Mouse (Mus musculus) hindbrain, embryonic 16.5 days (tissue): ENCODE measurements around the gene Nckap5l. TPM values are rescaled to one million over a fixed set of nuclear protein-coding genes. Genes with fewer than 3 reads are reported as not detected.

Experiments
- ATAC-seq: fragments of 200-750 bp; cut with Nextera tagmentation; 2 replicates; pipeline ENCODE4 v1.8.0; 2017; ENCODE audit warnings: moderate TSS enrichment, moderate library complexity
- H3K27ac ChIP-seq: fragments of 300-500 bp; sonication (generic); 2 replicates; pipeline ENCODE4 v1.5.1; 2014; ENCODE audit warnings: low read depth, mild to moderate bottlenecking, control low read depth, low read length, moderate library complexity
- H3K27me3 ChIP-seq: fragments of 300-500 bp; sonication (generic); replicated peaks from 2 replicates; pipeline ENCODE4 v1.6.1; 2014; ENCODE audit warnings: low read length; ENCODE audit not compliant: control insufficient read depth, insufficient read depth
- H3K36me3 ChIP-seq: fragments of 300-500 bp; sonication (generic); 2 replicates; pipeline ENCODE4 v1.6.1; 2014; ENCODE audit warnings: mild to moderate bottlenecking, low read length, moderate library complexity, mixed read lengths; ENCODE audit not compliant: control insufficient read depth, insufficient read depth
- H3K4me1 ChIP-seq: fragments of 300-500 bp; sonication (generic); 2 replicates; pipeline ENCODE4 v1.6.1; 2014; ENCODE audit warnings: low read depth, low read length; ENCODE audit not compliant: control insufficient read depth, insufficient read depth
- H3K4me2 ChIP-seq: fragments of 300-500 bp; sonication (generic); 2 replicates; pipeline ENCODE4 v1.6.1; 2014; ENCODE audit warnings: mild to moderate bottlenecking, low read length, control low read depth, moderate library complexity
- H3K4me3 ChIP-seq: fragments of 300-500 bp; sonication (generic); 2 replicates; pipeline ENCODE4 v1.5.1; 2014; ENCODE audit warnings: mild to moderate bottlenecking, low read length, control low read depth, moderate library complexity
- H3K9ac ChIP-seq: fragments of 300-500 bp; sonication (generic); 2 replicates; pipeline ENCODE4 v1.6.1; 2014; ENCODE audit warnings: low read depth, mild to moderate bottlenecking, control low read depth, low read length, moderate library complexity
- H3K9me3 ChIP-seq: fragments of 300-500 bp; sonication (generic); 2 replicates; pipeline ENCODE4 v1.6.1; 2014; ENCODE audit warnings: mild to moderate bottlenecking, low read length, moderate library complexity; ENCODE audit not compliant: control insufficient read depth
- WGBS: fragments of 180-500 bp; shearing (Covaris S2); extraction: QIAGEN DNeasy Blood & Tissue Kit; methylation state at CpG from one replicate; pipeline ENCODE4 v1.1.7; 2014; 5-methylcytosine and 5-hydroxymethylcytosine counted together
- polyA plus RNA-seq: library from polyadenylated mRNA; unstranded; fragments of >200 nt; fragmentation: Nextera tagmentation; extraction: Ambion mirVana; gene quantifications from 2 replicates; pipeline ENCODE4 v1.2.1, GENCODE M21; 2015

Nckap5l gene
- polyA plus RNA-seq, 1 experiment from 2014 or later, result 11.6 TPM

GRCm38 (mm10) chr15:99396875-99397274 is 60.7 kb downstream of the Nckap5l start:
- 73% methylated on average over 4 of the region's 4 CpGs for WGBS
- ATAC-seq, result no peak
- Histone ChIP-seq H3K9me3 (no peaks in the 10 kb centered on the region), H3K9ac (no peak overlapping the region), H3K36me3 (no peaks in the 10 kb centered on the region), H3K4me2 (no peak overlapping the region), H3K4me3 (no peak overlapping the region), H3K27ac (no peak overlapping the region), H3K27me3 (no peaks in the 10 kb centered on the region), H3K4me1 (peaks cover 33% of the 10 kb centered on the region)

- Histone ChIP-seq H3K9ac (no peak overlapping the region), H3K36me3 (no peaks in the 10 kb centered on the region), H3K4me1 (peaks cover 33% of the 10 kb centered on the region), H3K27ac (no peak overlapping the region), H3K9me3 (no peaks in the 10 kb centered on the region), H3K4me3 (no peak overlapping the region), H3K27me3 (no peaks in the 10 kb centered on the region), H3K4me2 (no peak overlapping the region)
- ATAC-seq, result no peak
- WGBS, result 77% methylated on average over 1 of the region's 1 CpGs
Measured at GRCm38 (mm10) chr15:99396462-99396861, 61.1 kb downstream of the Nckap5l start.

- peak overlapping the region; percentile 79 for H3K9ac ChIP-seq
- H3K36me3 ChIP-seq, result no peaks in the 10 kb centered on the region
- peak overlapping the region; percentile 87 for H3K4me3 ChIP-seq
- WGBS, result 11% methylated on average over 24 of the region's 24 CpGs
- no peaks in the 10 kb centered on the region for H3K27me3 ChIP-seq
- peak overlapping the region; percentile 93 for H3K27ac ChIP-seq
- no peaks in the 10 kb centered on the region for H3K9me3 ChIP-seq
- H3K4me2 ChIP-seq, result peak overlapping the region; percentile 92
- peaks cover 33% of the 10 kb centered on the region for H3K4me1 ChIP-seq
- peak; percentile 29 for ATAC-seq
Measured at GRCm38 (mm10) chr15:99393386-99394252, 63.9 kb downstream of the Nckap5l start.

GRCm38 (mm10) chr15:99392486-99393385 is 64.8 kb downstream of the Nckap5l start, which contains the start of gene Tmbim6:
Gene Tmbim6 (plus strand): TSS chr15:99392882.
- no peaks in the 10 kb centered on the region for H3K9me3 ChIP-seq
- peak within 1 kb of the TSS; percentile 87 for H3K4me3 ChIP-seq
- peak within 1 kb of the TSS; percentile 92 for H3K4me2 ChIP-seq
- WGBS, result under 1% methylated on average over 49 of the region's 51 CpGs
- peak; percentile 100 for ATAC-seq
- H3K9ac ChIP-seq, result peak within 1 kb of the TSS; percentile 79
- H3K36me3 ChIP-seq, result no peaks in the 10 kb centered on the region
- H3K4me1 ChIP-seq, result peaks cover 33% of the 10 kb centered on the region
- H3K27me3 ChIP-seq, result no peaks in the 10 kb centered on the region
- H3K27ac ChIP-seq, result peak within 1 kb of the TSS; percentile 93

- Histone ChIP-seq H3K9me3 (no peaks in the 10 kb centered on the region), H3K36me3 (no peaks in the 10 kb centered on the region), H3K4me1 (peaks cover 33% of the 10 kb centered on the region), H3K27ac (peak overlapping the region; percentile 70), H3K4me2 (peak overlapping the region; percentile 61), H3K4me3 (peak overlapping the region; percentile 87), H3K9ac (peak overlapping the region; percentile 61), H3K27me3 (no peaks in the 10 kb centered on the region)
- WGBS, result 86% methylated on average over 6 of the region's 6 CpGs
- ATAC-seq, result no peak
Measured at GRCm38 (mm10) chr15:99391975-99392374, 65.6 kb downstream of the Nckap5l start.

GRCm38 (mm10) chr15:99390472-99391401 is 66.8 kb downstream of the Nckap5l start:
- Histone ChIP-seq H3K9me3 (no peaks in the 10 kb centered on the region), H3K36me3 (no peaks in the 10 kb centered on the region), H3K27me3 (no peaks in the 10 kb centered on the region), H3K4me3 (no peak overlapping the region), H3K4me2 (no peak overlapping the region), H3K9ac (no peak overlapping the region), H3K4me1 (peaks cover 23% of the 10 kb centered on the region), H3K27ac (no peak overlapping the region)
- ATAC-seq, result no peak
- 66% methylated on average over 7 of the region's 7 CpGs for WGBS

GRCm38 (mm10) chr15:99387976-99388375 is 69.6 kb downstream of the Nckap5l start:
- Histone ChIP-seq H3K9me3 (no peaks in the 10 kb centered on the region), H3K36me3 (no peaks in the 10 kb centered on the region), H3K4me3 (no peak overlapping the region), H3K9ac (no peak overlapping the region), H3K4me2 (no peak overlapping the region), H3K27me3 (no peaks in the 10 kb centered on the region), H3K4me1 (peaks cover 3% of the 10 kb centered on the region), H3K27ac (no peak overlapping the region)
- 62% methylated on average over 4 of the region's 4 CpGs for WGBS
- no peak for ATAC-seq

GRCm38 (mm10) chr15:99386796-99387195 is 70.8 kb downstream of the Nckap5l start:
- H3K4me2 ChIP-seq, result no peak overlapping the region

More at GRCm38 (mm10) chr15:99386796-99387195, 70.8 kb downstream of the Nckap5l start:
- Histone ChIP-seq H3K27me3 (no peaks in the 10 kb centered on the region), H3K4me1 (no peaks in the 10 kb centered on the region), H3K36me3 (no peaks in the 10 kb centered on the region), H3K9me3 (no peaks in the 10 kb centered on the region), H3K9ac (no peak overlapping the region), H3K27ac (no peak overlapping the region), H3K4me3 (no peak overlapping the region)
- ATAC-seq, result no peak
- WGBS, result 76% methylated on average over 3 of the region's 3 CpGs
